Mouse (Mus musculus): ENCODE measurements around the gene Hmgn1.
"Not testable (repeated sequence)": the region's sequence is repeated elsewhere in the genome, so short reads cannot be mapped to it uniquely, and the experiment has no call there.

Hmgn1 gene

DNA sequence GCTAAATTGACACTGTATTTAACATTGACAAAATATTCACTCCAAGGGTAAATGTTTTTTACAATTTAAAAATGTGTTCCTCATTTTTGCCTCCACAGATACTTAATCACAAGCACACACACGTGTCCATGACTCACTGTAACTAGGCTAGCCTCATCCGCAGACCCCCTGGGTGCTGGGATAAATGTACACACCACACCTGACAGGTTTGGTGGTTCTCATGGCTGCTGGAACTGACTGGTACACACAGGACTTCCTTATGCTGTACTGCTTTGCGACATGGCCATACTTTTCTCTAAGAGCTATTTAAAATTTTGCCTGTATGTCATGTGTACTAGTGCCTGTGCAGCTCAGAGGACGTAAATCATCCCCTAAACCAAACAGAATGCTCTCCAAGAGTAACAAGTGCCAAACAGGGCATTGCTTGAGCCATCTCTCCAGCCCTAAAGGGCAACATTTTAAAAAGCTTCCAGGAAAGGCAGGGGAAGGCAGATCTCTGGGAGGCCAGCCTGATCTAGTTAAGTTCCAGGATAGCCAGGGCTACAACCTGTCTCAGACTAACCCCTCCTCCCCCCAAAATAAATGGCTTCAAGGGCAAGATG is 7.4 kb downstream of the Hmgn1 start:
- DNase-seq: no peak

DNA sequence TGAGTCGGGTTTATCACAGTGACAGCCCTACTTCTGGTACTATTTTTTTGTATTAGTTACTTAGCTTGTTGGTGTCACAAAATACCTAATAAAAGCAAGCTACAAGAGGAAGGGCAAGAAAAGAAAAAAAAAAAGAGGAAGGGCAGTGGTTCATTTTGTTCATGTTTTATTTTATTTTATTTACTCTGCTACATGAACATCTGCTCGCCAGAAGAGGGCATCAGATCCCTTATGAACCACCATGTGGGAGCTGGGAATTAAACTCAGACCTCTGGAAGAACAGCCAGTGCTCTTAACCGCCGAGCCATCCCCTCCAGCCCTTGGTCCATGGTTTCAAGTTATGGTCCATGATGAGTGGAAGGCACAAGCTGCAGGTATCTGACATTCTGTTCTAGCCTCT is 12.8 kb downstream of the Hmgn1 start:
- DNase-seq: no peak

- no peak for DNase-seq
Measured at GRCm38 (mm10) chr16:96112769-96113168, 14.8 kb downstream of the Hmgn1 start.

GRCm38 (mm10) chr16:96110655-96111345 is 16.7 kb downstream of the Hmgn1 start:
- DNase-seq: no peak

GRCm38 (mm10) chr16:96109673-96110072 is 17.9 kb downstream of the Hmgn1 start:
- DNase-seq: no peak

DNA sequence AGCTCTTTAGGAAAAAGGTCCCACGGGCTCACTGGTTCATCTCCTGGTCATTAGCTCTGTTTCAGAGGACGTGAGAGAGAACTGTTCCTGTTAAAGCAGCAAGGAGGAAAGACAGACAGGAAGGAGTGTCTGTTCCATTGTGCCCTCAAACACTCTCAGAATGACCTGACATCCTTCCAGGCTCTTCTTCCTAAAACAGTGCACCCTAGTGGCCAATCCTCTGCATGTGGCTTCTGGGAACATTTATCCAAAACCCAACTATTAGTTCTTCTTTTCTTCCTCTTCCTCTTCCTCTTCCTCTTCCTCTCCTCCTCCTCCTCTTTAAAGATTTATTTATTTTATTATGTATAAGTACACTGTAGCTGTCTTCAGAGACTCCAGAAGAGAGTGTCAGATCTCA is 24.5 kb downstream of the Hmgn1 start:
- DNase-seq: peak; percentile 28

DNA sequence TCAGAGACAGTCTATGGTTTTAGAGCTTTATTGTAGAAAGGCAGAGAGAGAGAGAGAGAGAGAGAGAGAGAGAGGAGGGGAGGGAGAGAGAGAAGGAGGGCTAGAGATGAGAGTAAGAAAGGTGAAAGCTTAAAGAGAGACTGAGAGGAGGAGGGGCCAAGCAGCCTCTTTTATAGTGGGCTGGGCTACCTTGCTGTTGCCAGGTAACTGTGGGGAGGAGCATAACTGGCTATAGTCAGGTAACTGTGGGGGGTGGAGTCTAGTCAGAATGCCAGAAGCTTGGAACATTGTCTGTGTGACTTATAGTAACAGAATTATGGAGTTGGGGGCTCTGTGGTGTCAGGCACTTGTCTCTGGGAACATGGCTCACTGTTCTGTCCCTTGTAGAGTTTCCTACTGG is 29.7 kb downstream of the Hmgn1 start:
- DNase-seq: not testable (repeated sequence)

DNA sequence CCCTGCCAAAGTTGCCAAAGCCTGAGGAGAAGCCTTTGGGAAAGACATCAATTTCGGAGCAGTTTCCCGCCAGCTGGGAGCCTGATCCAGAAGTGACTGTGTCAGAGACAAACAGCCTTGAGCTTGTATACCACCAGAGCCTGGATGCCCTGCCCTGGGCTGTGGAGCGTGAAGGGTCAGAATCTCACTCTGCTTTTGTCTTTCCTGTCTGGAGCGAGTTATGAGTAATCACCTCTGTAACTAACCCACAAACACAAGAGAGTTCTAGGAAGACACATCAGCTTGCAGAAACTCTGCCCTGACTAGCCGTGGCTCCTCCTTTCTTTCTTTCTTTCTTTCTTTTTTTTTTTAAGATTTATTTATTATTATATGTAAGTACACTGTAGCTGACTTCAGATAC is 31.6 kb downstream of the Hmgn1 start:
- no peak for DNase-seq

DNA sequence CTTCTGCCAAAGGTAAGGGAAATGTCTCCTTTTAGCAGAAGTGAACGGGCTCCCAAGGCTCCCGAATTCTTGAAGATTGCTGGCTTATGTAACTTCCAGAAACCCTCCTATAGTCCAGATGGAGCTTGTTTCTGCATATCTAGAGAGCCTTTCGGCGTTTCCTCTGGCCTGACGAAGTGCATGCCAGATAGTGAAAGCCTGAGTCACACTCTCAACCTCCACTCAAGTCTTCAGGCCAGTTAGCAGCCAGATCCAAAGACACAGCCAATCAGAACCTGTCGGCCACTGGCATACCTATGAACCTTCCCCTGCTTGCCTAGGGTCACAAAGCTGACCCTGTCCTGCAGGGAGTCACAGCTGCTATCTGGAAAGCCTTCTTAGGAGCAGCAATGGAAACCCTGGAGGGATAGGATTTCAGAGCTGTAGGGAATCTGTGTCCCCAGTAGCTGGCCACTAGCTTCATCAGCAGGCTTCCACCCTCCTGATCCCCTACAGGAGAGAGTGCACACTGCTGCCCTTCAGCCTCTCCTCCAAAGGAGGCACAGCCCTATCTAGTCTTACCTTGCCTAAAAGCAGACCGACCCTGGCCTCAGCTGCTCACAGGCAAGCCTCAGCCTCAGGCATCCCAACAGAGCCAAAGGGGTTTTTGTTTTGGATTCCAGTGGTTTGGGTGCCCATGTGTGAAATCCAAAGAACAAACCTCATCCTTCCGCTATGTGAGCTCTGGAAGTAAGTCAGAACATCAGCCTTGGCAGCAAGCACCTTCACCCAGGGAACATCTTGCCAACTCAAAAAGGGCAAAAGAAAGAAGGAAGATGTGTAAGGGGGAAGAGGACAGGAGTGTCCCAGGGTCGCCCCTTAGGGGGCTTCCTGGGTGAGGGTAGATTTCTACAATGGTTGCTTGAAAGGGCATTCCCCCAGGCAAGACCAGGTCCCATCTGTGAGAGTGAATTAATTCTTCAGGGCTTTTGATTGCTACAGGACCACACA is 35.7 kb downstream of the Hmgn1 start:
- no peak for DNase-seq

GRCm38 (mm10) chr16:96088120-96088519 is 39.4 kb downstream of the Hmgn1 start:
- DNase-seq: no peak

- no peak for DNase-seq
Measured at GRCm38 (mm10) chr16:96087436-96087835, 40.1 kb downstream of the Hmgn1 start.

DNA sequence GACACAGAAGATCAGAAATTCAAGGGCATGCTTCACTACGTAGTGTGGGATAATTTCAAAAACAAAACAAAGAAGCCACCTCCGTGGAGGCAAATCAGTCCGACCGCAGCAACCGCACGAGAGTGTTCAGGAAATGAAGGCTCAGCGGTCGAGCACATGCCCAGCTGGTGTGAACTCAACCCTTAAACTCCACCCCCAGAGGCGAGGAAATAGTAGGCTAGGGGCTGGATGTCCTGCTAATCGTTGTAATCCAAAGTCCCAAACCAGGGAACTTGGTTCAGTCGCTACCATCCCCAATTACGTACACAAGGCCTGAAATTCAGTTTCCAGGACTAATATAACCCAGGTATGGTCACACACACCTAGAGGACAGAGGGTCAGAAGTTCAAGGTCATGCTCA is 40.5 kb downstream of the Hmgn1 start:
- no peak for DNase-seq

GRCm38 (mm10) chr16:96085597-96085996 is 41.9 kb downstream of the Hmgn1 start:
- no peak for DNase-seq

- DNase-seq: peak; percentile 80
Measured at GRCm38 (mm10) chr16:96083179-96083646, 44.3 kb downstream of the Hmgn1 start.

- peak; percentile 95 for DNase-seq
Measured at GRCm38 (mm10) chr16:96082301-96083178, 45.0 kb downstream of the Hmgn1 start, which contains the start of gene Brwd1. Brwd1 (minus strand) TSS chr16:96082526.

GRCm38 (mm10) chr16:96081742-96082241 is 45.7 kb downstream of the Hmgn1 start:
- no peak for DNase-seq

DNA sequence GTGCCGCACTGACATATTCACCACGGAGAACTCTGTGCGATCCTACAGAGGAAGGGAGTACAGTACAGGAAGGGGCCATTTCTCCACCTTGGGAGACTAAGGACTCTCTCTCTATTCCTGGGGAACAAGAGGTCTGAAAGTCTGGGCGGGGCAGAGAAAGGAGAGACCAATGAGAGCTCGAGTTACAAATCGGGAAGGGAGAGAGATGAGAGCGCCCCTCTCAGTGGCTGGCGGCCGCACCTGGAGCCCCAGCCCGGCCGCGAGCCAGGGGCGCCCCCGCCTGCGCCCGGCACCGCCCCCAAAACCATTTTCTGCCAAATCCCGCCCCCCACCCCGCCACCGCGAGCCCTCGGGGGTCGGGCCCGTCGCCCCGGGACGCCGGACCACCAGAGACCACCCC is 46.2 kb downstream of the Hmgn1 start:
- DNase-seq: peak; percentile 95

GRCm38 (mm10) chr16:96080524-96080923 is 47.0 kb downstream of the Hmgn1 start:
- no peak for DNase-seq
